Mouse (Mus musculus) heart, adult 18-20 months (tissue): Measurements from ENCODE around the gene P4ha3. TPM values are rescaled to one million over a fixed set of nuclear protein-coding genes. Genes with fewer than 3 reads are reported as not detected.

Experiments used
- DNase-seq, 2 experiments: peaks; one replicate each; pipeline ENCODE4 v3.0.0; 2021 to 2022; ENCODE audit warnings: mixed read lengths in 1 of 2
- total RNA-seq, 2 experiments: library from RNA; stranded (reverse); gene quantifications; 2 replicates each; pipeline ENCODE4 v1.2.3; 2021

The P4ha3 gene
- total RNA-seq, 2 experiments from 2014 or later: 0.31 to 0.55 TPM

DNA sequence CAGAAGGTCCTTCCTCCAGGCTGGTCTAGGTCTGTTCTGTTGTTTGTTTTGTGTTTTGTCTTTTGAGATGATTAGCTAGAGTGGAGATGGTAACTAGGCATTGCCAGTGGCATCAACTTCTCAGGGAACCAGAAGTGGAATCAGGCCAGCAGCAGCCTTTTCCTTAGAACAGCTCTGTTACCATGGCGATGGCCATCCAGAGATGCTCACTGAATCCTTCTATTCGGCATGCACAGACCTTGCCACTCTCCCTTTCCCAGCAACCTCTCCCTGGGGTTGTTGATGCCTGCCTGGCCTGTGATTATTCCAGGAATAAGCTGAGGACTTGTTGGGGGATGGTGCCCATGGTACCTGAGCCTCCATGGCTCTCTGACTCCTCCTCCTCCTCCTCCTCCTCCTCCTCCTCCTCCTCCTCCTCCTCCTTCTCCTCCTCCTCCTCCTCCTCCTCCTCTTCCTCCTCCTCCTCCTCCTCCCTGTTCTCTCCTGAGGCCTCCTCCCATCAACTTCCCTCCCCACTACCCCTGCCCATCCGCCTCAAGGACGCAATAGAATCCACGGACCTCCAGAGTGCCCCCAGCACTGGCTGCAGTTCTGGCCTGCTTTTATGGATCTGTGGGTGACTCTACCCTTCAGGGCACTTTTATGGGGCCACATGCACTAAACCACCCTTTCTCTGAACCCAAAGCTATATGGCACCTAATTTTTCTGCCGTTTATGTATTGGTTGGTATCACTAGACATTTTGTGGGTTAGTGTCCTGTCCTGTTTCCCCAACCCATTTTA is 22.7 kb downstream of the P4ha3 start:
- no peak for DNase-seq

DNA sequence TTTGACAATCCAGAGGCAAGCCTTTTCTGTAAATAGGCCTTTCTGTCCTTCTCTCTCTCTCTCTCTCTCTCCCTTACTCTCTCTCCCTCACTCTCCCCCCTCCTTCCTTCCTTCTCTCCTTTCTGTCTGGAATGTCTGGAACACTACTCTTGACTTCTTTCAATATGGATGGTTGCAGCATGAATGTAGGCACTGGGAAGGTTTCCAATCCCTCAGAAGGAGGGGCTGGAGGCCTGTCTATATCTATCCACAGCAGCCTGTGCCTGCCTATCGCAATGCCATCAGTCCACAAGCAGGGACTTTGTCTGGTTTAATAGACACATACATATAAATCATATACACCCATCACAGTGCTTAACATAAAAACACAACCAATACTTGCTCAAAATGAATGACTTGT is 23.9 kb downstream of the P4ha3 start:
- DNase-seq: no peak

DNA sequence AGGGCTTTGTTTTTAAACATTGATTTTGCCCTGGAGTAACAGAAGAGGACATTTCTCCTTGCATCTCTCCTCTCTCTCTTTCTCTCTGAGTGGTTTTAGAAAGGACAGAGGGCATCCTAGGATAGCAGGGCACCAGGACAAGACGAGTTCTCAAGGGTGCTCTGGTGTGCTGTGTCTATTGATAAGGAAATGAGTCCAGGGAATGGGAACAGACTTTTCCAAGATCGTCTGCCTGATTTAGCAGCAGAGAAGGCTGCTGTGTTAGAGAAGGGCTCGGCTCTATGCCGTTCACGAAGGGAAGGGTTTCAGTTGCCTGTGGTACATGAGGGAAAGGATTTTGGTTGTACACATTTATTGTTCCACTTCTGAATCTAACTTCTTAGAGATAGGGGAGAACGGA is 24.4 kb downstream of the P4ha3 start:
- DNase-seq: no peak

DNA sequence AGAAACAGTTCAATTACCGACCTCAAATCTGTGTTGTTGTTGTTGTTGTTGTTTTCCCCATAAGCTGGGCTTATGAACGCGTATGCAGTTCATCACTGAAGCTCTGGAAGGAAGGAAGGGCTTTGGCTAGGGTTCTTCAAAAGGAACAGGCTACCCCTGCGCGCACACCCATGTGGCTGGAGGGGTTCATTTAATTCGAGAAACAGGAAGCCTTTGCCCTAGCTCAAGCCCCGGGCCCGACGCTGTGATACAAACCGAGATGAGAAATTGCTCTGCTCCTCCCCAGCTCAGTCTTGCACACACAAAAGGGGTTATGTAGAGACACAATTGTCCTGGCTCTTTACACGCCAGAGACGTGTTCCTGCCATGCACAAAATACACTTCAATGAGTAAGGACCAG is 25.0 kb downstream of the P4ha3 start:
- DNase-seq: no peak

DNA sequence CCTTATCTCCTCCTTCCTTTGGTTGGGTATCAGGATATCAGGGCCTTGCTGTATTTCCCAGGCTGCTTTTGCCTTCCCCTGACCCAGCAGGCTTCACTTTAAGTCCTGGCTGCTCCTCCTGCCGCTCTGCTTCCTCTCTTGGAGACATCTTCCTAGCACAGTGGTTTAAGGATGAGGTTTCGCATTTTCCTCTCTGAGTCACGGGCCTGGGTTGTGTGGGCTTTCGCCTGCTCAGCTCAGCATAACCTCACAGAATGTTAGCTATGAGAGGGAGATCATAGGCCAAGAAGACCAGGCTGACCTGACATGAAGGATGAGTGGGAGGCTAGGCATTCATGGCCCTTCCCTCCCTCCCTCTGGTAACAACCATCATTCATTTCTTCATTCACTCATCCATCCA is 27.4 kb downstream of the P4ha3 start:
- no peak for DNase-seq

DNA sequence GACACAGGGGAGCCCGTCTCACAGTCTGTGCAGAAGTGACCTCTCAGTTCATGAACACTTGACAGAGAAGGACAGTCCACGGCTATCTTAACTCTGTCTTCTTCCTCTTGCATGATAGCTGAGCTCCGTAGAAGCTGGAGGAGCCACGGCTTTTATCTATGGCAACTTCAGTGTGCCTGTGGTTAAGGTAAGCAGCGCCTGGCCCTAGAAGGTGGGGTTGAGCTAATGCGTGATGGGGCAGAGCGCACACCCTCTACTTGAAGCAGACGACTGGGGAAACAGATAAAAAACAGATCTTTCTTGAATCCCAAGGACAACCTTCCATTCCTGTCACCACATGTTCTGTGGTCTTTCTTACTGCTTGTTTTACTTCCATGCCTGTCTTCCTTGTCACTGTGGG is 31.6 kb downstream of the P4ha3 start:
- DNase-seq: no peak

DNA sequence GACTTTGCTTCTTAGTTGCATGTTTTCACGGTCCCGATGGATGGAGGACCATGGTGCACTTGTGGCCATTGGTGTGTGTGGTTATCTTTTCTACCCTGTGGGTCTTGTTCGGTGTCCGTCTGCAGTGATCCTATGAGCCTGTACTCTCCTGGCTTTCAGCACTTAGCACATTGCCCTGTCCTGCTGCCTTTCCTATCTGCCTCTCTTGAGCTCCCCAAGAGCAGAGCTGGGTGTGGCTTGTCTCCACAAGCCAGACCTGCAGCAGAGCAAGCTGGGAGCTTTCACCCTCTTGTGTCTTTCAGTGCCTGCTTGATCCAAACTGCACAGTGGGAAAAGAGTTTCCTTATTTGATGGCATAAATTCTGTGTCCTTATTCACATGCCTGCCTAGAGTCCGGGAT is 32.2 kb downstream of the P4ha3 start:
- no peak for DNase-seq

DNA sequence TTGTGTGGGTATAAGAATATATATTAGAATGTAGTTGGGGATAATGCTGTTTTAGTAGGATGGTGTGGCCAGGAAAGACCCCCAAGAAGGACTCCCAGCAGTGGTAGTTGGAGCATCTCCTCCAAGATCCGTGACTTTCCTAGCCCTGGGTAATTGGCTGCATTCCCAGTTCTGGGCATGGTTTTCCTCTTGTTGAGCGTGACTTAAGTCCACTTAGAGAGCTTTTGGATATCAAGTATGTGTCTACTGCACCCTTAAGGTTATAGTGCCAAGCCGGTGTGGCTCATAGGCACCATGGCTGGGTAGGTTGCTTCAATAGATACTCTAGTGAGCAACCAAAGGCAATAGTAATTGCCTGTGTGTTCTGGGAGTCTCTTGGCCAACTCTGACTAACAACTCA is 38.4 kb downstream of the P4ha3 start:
- DNase-seq: no peak

DNA sequence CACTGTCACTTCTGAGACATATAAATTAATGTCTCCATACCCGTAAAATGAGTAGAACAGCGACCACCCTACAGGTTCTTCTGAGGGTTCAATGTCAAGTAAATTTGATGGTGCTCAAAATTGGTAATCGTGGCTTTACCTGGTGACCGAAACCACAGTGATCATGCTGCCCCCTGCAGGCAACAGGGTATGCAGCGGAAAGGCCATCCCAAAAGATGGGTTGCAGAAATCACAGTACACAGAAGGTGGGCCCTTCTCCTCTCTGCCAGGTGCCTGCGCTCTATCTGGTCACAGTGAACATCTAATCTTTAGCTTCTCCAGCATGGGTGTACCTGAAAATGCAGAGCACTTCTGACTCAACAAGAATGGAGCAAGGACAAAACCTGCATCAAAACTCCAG is 40.2 kb downstream of the P4ha3 start:
- DNase-seq: peak in 1 of 2 experiments; percentile 59

DNA sequence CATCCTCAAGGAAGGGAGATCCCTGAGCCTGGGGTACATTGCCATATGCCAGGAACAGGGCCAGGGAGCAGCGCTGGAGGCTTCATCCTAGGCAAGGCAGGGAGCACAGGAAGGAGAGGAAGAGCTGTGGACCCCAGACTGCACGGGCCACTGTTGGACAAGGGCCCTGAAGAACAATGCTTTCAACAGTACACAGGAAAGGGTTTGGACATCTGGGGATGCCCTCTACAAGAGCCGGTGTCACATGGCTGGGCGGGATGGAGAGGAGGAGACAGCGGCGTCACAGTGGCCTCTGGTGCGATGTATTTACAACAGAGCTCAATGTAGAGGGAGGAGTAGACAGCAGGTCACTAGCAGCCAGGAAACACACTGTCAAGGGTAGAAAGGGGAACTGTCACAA is 42.2 kb downstream of the P4ha3 start:
- DNase-seq: no peak

DNA sequence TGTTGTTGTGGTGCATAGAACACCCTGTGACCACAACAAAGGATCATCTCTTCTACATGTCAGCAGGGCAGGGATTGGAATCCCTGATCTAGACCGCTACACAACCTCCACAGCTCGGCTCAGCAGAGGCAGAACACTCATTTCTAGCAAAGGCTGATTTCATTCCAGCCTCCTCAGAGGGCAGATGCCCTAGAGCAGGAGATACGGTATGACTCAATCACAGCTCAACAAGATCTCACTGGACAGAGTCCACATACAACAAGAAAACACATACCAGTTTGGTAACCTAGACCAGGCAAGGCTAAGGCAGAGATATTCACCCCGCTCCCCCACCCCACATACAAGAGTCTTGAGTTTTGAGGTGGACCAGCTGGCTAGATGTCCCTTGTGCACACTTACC is 43.3 kb downstream of the P4ha3 start:
- no peak for DNase-seq

DNA sequence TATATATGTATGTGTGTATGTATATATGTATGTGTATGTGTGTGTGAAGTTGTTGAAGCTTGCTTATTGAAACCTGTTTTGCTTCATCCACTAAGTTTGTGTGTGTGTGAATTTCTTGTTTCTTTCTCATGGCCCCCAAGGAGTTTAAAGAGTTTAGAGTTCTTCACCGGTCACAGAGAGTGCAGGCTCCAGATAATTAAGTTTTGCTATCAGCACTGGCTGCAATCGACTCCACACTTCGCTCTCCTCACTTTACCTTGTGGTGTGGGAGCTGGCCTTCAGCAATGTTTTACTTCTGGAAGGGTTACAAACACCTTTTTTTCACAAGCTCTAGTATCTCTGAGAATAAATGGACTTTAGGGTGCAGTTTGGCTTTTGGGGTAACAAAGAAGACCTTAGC is 45.9 kb downstream of the P4ha3 start:
- DNase-seq: no peak

DNA sequence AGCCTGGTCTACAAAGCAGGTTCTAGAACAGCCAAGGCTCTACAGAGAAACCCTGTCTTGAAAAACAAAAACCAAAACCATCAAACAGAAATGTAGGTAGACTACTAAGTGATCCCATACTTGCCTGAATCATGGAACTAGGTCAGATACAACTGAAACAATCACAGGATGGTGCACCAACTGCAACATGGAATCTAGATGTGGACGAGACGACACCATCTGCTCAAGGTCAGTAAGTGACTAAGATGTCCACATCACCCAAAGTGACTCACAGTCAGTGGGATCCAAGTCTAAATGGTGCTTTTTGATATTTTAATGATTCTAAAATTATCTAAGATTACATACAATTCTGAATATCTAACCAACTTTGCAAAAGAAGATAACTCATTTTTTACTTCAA is 50.6 kb downstream of the P4ha3 start:
- no peak for DNase-seq

DNA sequence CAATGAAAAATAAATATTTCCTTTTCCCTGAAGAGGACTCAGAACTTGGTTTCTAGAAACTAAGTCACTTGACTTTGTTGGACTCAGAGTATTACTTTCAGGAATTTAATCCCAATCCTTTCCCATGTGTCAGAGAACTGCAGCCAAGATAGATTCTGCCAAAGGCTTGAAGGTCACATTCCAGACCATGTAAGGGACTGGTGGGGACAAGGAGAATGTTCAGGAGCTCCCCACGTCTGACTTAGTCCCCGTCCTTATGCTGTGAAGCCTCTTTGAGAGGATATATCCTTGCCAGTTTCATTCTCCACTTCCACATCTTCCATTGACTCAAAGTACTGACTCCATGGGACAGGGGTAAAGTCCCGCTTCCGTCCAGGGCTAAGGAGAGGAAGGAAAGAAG is 69.7 kb downstream of the P4ha3 start:
- peak; percentile 21 to 41 for DNase-seq

DNA sequence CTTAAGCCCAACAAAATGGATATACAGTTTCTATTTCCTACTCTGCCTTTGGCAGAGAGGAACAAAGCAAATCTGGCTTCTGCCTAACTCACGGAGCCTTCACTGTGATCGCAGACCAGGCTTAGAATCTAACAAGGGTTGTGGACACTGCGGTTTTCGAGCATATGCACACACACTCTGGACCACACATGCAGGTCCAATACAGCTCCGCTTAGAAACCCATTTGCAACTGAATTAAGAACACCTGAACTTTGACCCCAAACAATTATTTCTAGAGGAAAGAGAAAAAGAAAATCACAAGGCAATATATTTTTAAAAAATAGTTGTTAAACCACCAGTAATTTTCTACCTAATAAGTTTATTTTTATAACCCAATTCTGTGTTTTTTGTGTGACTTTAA is 71.0 kb downstream of the P4ha3 start:
- DNase-seq: no peak

DNA sequence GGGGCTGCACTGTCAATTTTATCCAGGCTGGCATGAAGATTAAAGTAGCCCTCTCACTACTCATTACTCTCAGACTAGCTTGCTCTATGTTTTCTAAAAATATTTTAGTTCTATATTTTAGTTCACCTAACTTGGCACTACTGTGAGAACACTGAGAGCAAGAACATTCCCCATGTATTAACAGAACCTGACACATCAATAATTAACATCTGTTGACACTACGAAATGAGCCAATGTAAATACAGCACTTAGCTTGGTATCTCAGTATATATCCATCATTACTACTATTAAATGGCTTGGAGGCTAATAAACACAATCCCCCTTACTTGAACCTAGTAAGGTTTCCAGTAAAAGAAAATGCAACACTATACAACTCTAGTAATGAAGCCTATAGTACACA is 71.4 kb downstream of the P4ha3 start:
- no peak for DNase-seq

DNA sequence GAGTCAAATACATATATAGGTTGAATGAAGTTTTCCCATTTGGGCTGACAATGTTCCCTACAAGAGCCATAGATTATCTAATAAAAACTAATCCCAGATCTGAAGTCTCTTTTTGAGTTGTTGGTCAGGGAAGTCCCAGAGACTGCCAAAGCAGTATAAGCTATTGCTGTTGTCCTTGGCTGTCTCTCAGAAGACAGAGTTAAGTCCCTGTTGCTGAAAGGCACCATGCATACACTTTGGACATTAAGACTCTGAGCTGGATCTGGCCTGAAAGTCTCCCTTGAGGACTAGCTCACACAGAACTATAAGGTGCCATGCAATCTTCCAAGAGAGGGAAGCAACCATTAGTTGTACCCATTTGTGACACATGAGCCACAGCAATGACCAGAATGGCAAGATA is 72.5 kb downstream of the P4ha3 start:
- DNase-seq: no peak

DNA sequence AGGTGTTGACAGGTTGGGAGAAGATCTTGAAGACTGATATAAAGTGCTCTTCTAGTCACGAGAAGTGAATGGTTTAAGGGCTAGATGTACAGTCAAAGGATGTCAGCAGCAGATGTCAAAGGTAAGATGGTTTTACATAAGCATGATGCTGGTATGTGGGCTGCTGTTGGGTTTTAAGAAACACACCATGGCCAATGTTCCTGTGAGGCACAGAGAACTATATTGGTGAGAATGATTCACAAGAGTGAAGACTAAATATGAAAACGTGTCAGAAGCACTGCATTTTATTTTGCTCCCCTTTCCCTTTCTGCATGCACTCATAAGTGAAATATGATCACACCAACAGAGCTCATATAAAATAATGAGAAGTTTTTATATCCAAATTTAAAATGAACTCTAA is 77.8 kb downstream of the P4ha3 start:
- DNase-seq: no peak

DNA sequence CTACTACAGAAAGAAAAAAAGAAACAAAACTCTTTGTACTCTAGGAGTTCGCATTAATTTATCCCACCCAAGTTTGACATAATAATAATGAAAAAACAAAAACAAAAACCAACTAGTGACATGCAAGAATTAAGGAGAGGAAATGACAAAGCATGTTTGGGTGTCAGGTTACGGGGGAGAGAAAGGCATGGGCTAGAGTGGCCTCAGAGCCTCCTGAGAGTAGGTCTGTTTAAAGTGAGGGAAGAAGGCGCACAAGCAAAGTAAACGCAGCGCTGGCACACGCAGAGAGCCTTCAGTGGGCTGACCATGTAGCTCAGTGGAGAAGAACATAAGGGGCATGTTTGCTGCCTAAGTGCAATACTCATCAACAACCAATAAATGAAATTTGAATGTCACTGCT is 79.6 kb downstream of the P4ha3 start:
- DNase-seq: no peak

Other genes with a start within 250 kb of the P4ha3 start
- gene Pold3, start 164.0 kb upstream of the P4ha3 start, total RNA-seq: 10 to 100 TPM in 1 of 2 experiments, 1 to 10 TPM in 1; 6.6 to 10.7 TPM
- 1 to 10 TPM; 5.5 TPM for gene Lipt2, start 126.2 kb upstream of the P4ha3 start, total RNA-seq
- gene Kcne3, start 109.0 kb upstream of the P4ha3 start, total RNA-seq: under 1 TPM; 0.59 to 0.99 TPM
- 1 to 10 TPM; 6.3 to 7.0 TPM for gene Pgm2l1, start 58.1 kb upstream of the P4ha3 start, total RNA-seq
- 10 to 100 TPM in 1 of 2 experiments, 1 to 10 TPM in 1; 7.4 to 10.6 TPM for gene C2cd3, start 86.7 kb downstream of the P4ha3 start, total RNA-seq
- 10 to 100 TPM; 34.7 to 35.4 TPM for gene Ppme1, start 86.8 kb downstream of the P4ha3 start, total RNA-seq
- gene Ucp3, start 187.5 kb downstream of the P4ha3 start, total RNA-seq: 10 to 100 TPM; 15.7 to 43.8 TPM
- gene Ucp2, start 207.8 kb downstream of the P4ha3 start, total RNA-seq: 100 to 1,000 TPM; 255 to 377 TPM
- under 1 TPM in 1 of 2 experiments, not detected in 1; 0.18 TPM for gene Dnajb13, start 229.4 kb downstream of the P4ha3 start, total RNA-seq